Mouse (Mus musculus) liver, postnatal 0 days (tissue): Measurements from ENCODE around the gene Thsd7b. TPM values are rescaled to one million over a fixed set of nuclear protein-coding genes. Genes with fewer than 3 reads are reported as not detected.

Experiments
- ATAC-seq: fragments of 200-750 bp; cut with Nextera tagmentation; 2 replicates; pipeline ENCODE4 v1.8.0; 2017; ENCODE audit warnings: mild to moderate bottlenecking, moderate library complexity
- DNase-seq: peaks from one replicate; pipeline ENCODE4 v3.0.0-alpha.2; 2016
- H3K27ac ChIP-seq: fragments of 300-500 bp; sonication (generic); 2 replicates; pipeline ENCODE4 v1.5.1; 2014; ENCODE audit warnings: antibody characterized with exemption, moderate library complexity, mild to moderate bottlenecking, low read depth
- H3K27me3 ChIP-seq: fragments of 300-500 bp; sonication (generic); 2 replicates; pipeline ENCODE4 v1.6.1; 2014; ENCODE audit warnings: low read length, control low read depth, mixed read lengths; ENCODE audit not compliant: insufficient read depth
- H3K36me3 ChIP-seq: fragments of 300-500 bp; sonication (generic); replicated peaks from 2 replicates; pipeline ENCODE4 v1.6.1; 2014; ENCODE audit warnings: mild to moderate bottlenecking, control low read depth, low read length, moderate library complexity, mixed read lengths; ENCODE audit not compliant: insufficient read depth
- H3K4me1 ChIP-seq: fragments of 300-500 bp; sonication (generic); 2 replicates; pipeline ENCODE4 v1.6.1; 2014; ENCODE audit warnings: antibody characterized with exemption, mild to moderate bottlenecking, control low read depth; ENCODE audit not compliant: insufficient read depth
- H3K4me2 ChIP-seq: fragments of 300-500 bp; sonication (generic); 2 replicates; pipeline ENCODE4 v1.6.1; 2014; ENCODE audit warnings: low read depth, mild to moderate bottlenecking, low read length, moderate library complexity, mixed read lengths
- H3K4me3 ChIP-seq: fragments of 300-500 bp; sonication (generic); 2 replicates; pipeline ENCODE4 v1.5.1; 2014; ENCODE audit warnings: low read depth, low read length
- H3K9ac ChIP-seq: fragments of 300-500 bp; sonication (generic); replicated peaks from 2 replicates; pipeline ENCODE4 v1.6.1; 2014; ENCODE audit warnings: mild to moderate bottlenecking, moderate library complexity
- H3K9me3 ChIP-seq: fragments of 300-500 bp; sonication (generic); 2 replicates; pipeline ENCODE4 v1.6.1; 2016; ENCODE audit warnings: mild to moderate bottlenecking, control low read depth, low read length, mixed read lengths
- CTCF ChIP-seq: sonication (generic); IDR thresholded peaks from 2 replicates; pipeline ENCODE4 v1.5.1; 2016; ENCODE audit warnings: antibody characterized with exemption, low read depth
- EP300 ChIP-seq: IDR thresholded peaks from 2 replicates; pipeline ENCODE4 v1.6.1; 2016; ENCODE audit warnings: antibody characterized with exemption, low read depth, mild to moderate bottlenecking
- WGBS: fragments of 180-500 bp; shearing (Covaris S2); extraction: QIAGEN DNeasy Blood & Tissue Kit; methylation state at CpG from one replicate; pipeline ENCODE4 v1.1.7; 2014; ENCODE audit not compliant: insufficient replicate concordance; 5-methylcytosine and 5-hydroxymethylcytosine counted together
- polyA plus RNA-seq: library from polyadenylated mRNA; unstranded; fragments of >200 nt; fragmentation: Nextera tagmentation; extraction: Ambion mirVana; gene quantifications from 2 replicates; pipeline ENCODE4 v1.2.1, GENCODE M21; 2015

Gene Thsd7b
- polyA plus RNA-seq, 1 experiment from 2014 or later, result 0.09 TPM

- no peak overlapping the region for H3K4me3 ChIP-seq
- H3K4me1 ChIP-seq, result no peaks in the 10 kb centered on the region
- DNase-seq (no peak), ATAC-seq (no peak)
- H3K27ac ChIP-seq, result no peak overlapping the region
- no peaks in the 10 kb centered on the region for H3K36me3 ChIP-seq
- TF ChIP-seq CTCF (no peak), EP300 (no peak)
- no peaks in the 10 kb centered on the region for H3K27me3 ChIP-seq
- no peak overlapping the region for H3K9ac ChIP-seq
- WGBS, result 47% methylated on average over 1 of the region's 1 CpGs
- H3K9me3 ChIP-seq, result no peaks in the 10 kb centered on the region
- H3K4me2 ChIP-seq, result no peak overlapping the region
These were observed 267.6 kb downstream of the Thsd7b start for GRCm38 (mm10) chr1:129540751-129541150.

GRCm38 (mm10) chr1:129542563-129543146, 269.6 kb downstream of the Thsd7b start:
- WGBS, result 45% methylated on average over 3 of the region's 3 CpGs
- Histone ChIP-seq H3K4me1 (no peaks in the 10 kb centered on the region), H3K27me3 (no peaks in the 10 kb centered on the region), H3K9me3 (no peaks in the 10 kb centered on the region), H3K4me2 (no peak overlapping the region), H3K27ac (no peak overlapping the region), H3K4me3 (no peak overlapping the region), H3K9ac (no peak overlapping the region), H3K36me3 (no peaks in the 10 kb centered on the region)
- ATAC-seq (no peak), DNase-seq (no peak)
- TF ChIP-seq CTCF, result no peak
- no peak for TF ChIP-seq EP300

GRCm38 (mm10) chr1:129543169-129543568, 270.1 kb downstream of the Thsd7b start:
- no peak overlapping the region for H3K4me3 ChIP-seq
- no peaks in the 10 kb centered on the region for H3K36me3 ChIP-seq
- H3K4me1 ChIP-seq, result no peaks in the 10 kb centered on the region
- H3K9ac ChIP-seq, result no peak overlapping the region
- 69% methylated on average over 3 of the region's 3 CpGs for WGBS
- H3K4me2 ChIP-seq, result no peak overlapping the region
- TF ChIP-seq EP300, result no peak
- TF ChIP-seq CTCF, result no peak
- DNase-seq (no peak), ATAC-seq (no peak)
- H3K27ac ChIP-seq, result no peak overlapping the region
- no peaks in the 10 kb centered on the region for H3K27me3 ChIP-seq
- H3K9me3 ChIP-seq, result no peaks in the 10 kb centered on the region

GRCm38 (mm10) chr1:129558054-129558453, 285.0 kb downstream of the Thsd7b start:
- DNase-seq (no peak), ATAC-seq (no peak)
- H3K9ac ChIP-seq, result no peak overlapping the region
- WGBS, result 81% methylated on average over 4 of the region's 4 CpGs
- no peaks in the 10 kb centered on the region for H3K27me3 ChIP-seq
- no peaks in the 10 kb centered on the region for H3K4me1 ChIP-seq
- H3K27ac ChIP-seq, result no peak overlapping the region
- no peak overlapping the region for H3K4me3 ChIP-seq
- no peaks in the 10 kb centered on the region for H3K9me3 ChIP-seq
- TF ChIP-seq CTCF (no peak), EP300 (no peak)
- H3K36me3 ChIP-seq, result no peaks in the 10 kb centered on the region
- H3K4me2 ChIP-seq, result no peak overlapping the region

- WGBS, result 73% methylated on average over 4 of the region's 4 CpGs
- H3K9me3 ChIP-seq, result no peaks in the 10 kb centered on the region
- no peaks in the 10 kb centered on the region for H3K4me1 ChIP-seq
- no peak overlapping the region for H3K27ac ChIP-seq
- no peak overlapping the region for H3K9ac ChIP-seq
- DNase-seq, result no peak
- no peak for ATAC-seq
- no peak overlapping the region for H3K4me2 ChIP-seq
- TF ChIP-seq CTCF, result no peak
- TF ChIP-seq EP300, result no peak
- H3K27me3 ChIP-seq, result no peaks in the 10 kb centered on the region
- no peak overlapping the region for H3K4me3 ChIP-seq
- no peaks in the 10 kb centered on the region for H3K36me3 ChIP-seq
These were observed 286.0 kb downstream of the Thsd7b start for GRCm38 (mm10) chr1:129559137-129559536.

- no peak overlapping the region for H3K4me2 ChIP-seq
- no peaks in the 10 kb centered on the region for H3K36me3 ChIP-seq
- DNase-seq, result no peak
- no peaks in the 10 kb centered on the region for H3K4me1 ChIP-seq
- ATAC-seq, result no peak
- no peaks in the 10 kb centered on the region for H3K9me3 ChIP-seq
- H3K27ac ChIP-seq, result no peak overlapping the region
- no peak for TF ChIP-seq EP300
- no peak for TF ChIP-seq CTCF
- no peaks in the 10 kb centered on the region for H3K27me3 ChIP-seq
- H3K9ac ChIP-seq, result no peak overlapping the region
- H3K4me3 ChIP-seq, result no peak overlapping the region
- WGBS, result 24% methylated on average over 3 of the region's 3 CpGs
These were observed 286.7 kb downstream of the Thsd7b start for GRCm38 (mm10) chr1:129559812-129560211.

GRCm38 (mm10) chr1:129562707-129563106, 289.6 kb downstream of the Thsd7b start:
- no peaks in the 10 kb centered on the region for H3K9me3 ChIP-seq
- no peak overlapping the region for H3K4me2 ChIP-seq
- DNase-seq (no peak), ATAC-seq (no peak)
- 61% methylated on average over 1 of the region's 1 CpGs for WGBS
- no peaks in the 10 kb centered on the region for H3K36me3 ChIP-seq
- H3K9ac ChIP-seq, result no peak overlapping the region
- no peaks in the 10 kb centered on the region for H3K27me3 ChIP-seq
- TF ChIP-seq CTCF, result no peak
- TF ChIP-seq EP300, result no peak
- no peak overlapping the region for H3K27ac ChIP-seq
- H3K4me1 ChIP-seq, result no peaks in the 10 kb centered on the region
- no peak overlapping the region for H3K4me3 ChIP-seq
